Mouse (Mus musculus) gastrocnemius, adult 8-10 months (tissue): ENCODE data around the gene Syde2. TPM values are rescaled to one million over a fixed set of nuclear protein-coding genes. Genes with fewer than 3 reads are reported as not detected.

Source experiments
- DNase-seq, 2 experiments: peaks; one replicate each; pipeline ENCODE4 v3.0.0; 2022; ENCODE audit warnings: low spot score in 2 of 2
- total RNA-seq, 4 experiments: library from RNA; stranded (reverse); gene quantifications; 2 replicates each; pipeline ENCODE4 v1.2.4; 2022

Gene Syde2
- total RNA-seq, 4 experiments from 2014 or later: 0.56 to 1.2 (median 0.82) TPM

- DNase-seq: no peak
Measured at GRCm38 (mm10) chr3:146051277-146052007, 63.8 kb downstream of the Syde2 start.

GRCm38 (mm10) chr3:146053082-146053814 is 65.6 kb downstream of the Syde2 start:
- no peak for DNase-seq

DNA sequence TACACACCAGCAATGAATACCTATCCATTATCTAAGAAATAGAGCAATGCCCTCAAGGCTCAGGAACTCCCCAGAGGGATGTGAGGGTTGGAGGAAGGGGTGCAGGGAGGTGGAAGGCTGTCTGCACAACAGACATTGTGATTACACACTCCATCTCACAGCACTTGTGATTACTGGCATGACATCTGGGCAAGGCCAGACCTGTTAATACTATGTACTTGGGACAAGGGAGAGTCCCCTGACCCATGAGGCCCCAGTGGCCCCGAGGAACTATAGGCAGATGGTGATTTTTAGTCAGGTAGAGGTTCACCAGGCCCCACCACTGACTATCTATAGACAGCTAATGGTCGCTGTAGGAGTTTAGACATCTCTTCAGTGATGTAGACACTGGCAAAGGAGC is 66.2 kb downstream of the Syde2 start:
- DNase-seq: no peak

DNA sequence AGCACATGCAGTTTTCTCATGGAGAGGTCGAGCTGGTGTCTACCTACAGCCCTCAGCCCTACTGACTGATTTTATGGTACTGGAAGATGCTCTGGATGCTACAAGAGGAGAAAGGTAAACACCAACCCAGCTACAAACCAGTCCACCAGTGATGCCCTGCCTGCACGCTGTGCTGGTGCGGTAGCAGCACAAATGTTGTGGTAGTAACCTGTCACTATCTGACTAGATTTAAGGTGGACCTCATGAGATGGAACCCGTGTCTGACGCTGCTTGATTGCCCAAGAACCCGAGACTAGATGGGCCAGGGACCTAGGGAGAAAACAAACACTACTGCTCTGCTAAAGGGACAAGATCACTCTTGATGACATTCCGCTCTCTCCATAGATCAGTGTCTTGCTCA is 69.5 kb downstream of the Syde2 start:
- DNase-seq: no peak

- no peak for DNase-seq
Measured at GRCm38 (mm10) chr3:146058263-146058662, 70.6 kb downstream of the Syde2 start.

- no peak for DNase-seq
Measured at GRCm38 (mm10) chr3:146059356-146059926, 71.8 kb downstream of the Syde2 start.

- DNase-seq: no peak
Measured at GRCm38 (mm10) chr3:146063146-146063545, 75.5 kb downstream of the Syde2 start.

GRCm38 (mm10) chr3:146069276-146069675 is 81.6 kb downstream of the Syde2 start:
- no peak for DNase-seq

Other genes with a start within 250 kb of the Syde2 start
- 1 to 10 TPM; 1.7 to 3.0 (median 2.2) TPM for gene Ddah1, start 229.2 kb upstream of the Syde2 start, total RNA-seq
- gene Bcl10, start 65.1 kb upstream of the Syde2 start, total RNA-seq: 10 to 100 TPM in 2 of 4 experiments, 1 to 10 TPM in 2; 9.0 to 11.2 (median 9.9) TPM
- 10 to 100 TPM; 17.1 to 23.1 (median 19.4) TPM for gene 2410004B18Rik, start 49.9 kb upstream of the Syde2 start, total RNA-seq
- gene Wdr63, start 120.3 kb downstream of the Syde2 start, total RNA-seq: not detected
- gene Mcoln3, start 129.6 kb downstream of the Syde2 start, total RNA-seq: not detected
- 1 to 10 TPM in 1 of 4 experiments, under 1 TPM in 1, not detected in 2; 0.19 to 1.4 TPM for gene Mcoln2, start 162.0 kb downstream of the Syde2 start, total RNA-seq
- under 1 TPM in 2 of 4 experiments, not detected in 2; 0.12 to 0.21 TPM for gene Lpar3, start 233.1 kb downstream of the Syde2 start, total RNA-seq